Mouse (Mus musculus) olfactory bulb, adult 2 months (tissue): ENCODE measurements at regions not wholly inside any gene's neighbourhood (a gene's known extent, or its start where the extent isn't known, plus 50 kb on each side); places are given as distances from the start of the nearest gene placed in this dataset.

Source experiments
- CTCF ChIP-seq: fragments of 200-500 bp; IDR thresholded peaks from 2 replicates; pipeline ENCODE4 v1.5.1; 2012; ENCODE audit warnings: low read depth, mild to moderate bottlenecking, low read length, moderate library complexity; ENCODE audit not compliant: insufficient read depth
- POLR2A ChIP-seq: fragments of 200-500 bp; IDR thresholded peaks from 2 replicates; pipeline ENCODE4 v1.6.1; 2012; ENCODE audit warnings: mild to moderate bottlenecking, low read depth, low read length, moderate library complexity; ENCODE audit not compliant: insufficient read depth

DNA sequence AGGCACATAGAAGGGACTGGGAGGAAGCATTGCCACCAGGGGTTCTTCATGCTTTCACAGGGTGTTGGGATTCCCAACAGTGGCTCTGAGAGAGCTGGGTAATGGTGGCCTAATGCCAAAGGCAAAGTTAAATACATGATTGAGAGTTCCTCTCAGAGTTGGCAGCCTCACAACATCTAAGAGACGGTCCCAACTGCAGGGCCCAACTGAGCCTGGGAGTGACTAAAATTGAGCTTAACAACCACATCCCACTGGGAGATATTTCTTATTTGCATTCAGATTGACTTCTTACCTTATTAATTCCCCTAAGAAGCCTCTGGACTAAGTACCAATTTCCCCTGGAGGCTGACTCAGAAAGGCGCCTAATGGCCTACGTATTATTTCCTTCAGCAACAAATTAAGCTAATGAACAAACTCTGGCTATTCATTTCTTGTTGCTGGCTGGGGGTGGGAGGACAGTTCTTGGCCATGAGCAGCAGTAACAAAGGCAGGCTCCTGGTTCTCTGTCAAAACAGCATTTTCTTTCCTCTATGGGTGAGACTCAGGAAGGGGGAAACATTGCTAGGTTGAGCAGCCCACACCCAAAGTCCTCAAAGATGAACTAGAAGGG lies 77.0 kb upstream of the Adra1d start:
- TF ChIP-seq POLR2A (no peak), CTCF (no peak)
